Mouse (Mus musculus): ENCODE data around the gene Itga6. TPM values are rescaled to one million over a fixed set of nuclear protein-coding genes. Genes with fewer than 3 reads are reported as not detected.
A peak's percentile ranks its signal among the peaks of the same experiment; 100 is the strongest.

Itga6 gene
- polyA plus RNA-seq, 1 experiment from 2014 or later, result 97.5 TPM

- ATAC-seq (ENCODE audit: insufficient read depth) (no peak), DNase-seq (no peak)
- WGBS, result 71% methylated on average over 13 of the region's 13 CpGs
- Histone ChIP-seq H3K4me1 (ENCODE audit: insufficient read depth) (no peaks in the 10 kb centered on the region), H3K27ac (ENCODE audit: low read depth) (no peak overlapping the region), H3K4me3 (ENCODE audit: low read depth, low read length) (no peak overlapping the region), H3K36me3 (ENCODE audit: insufficient read depth) (peaks cover 18% of the 10 kb centered on the region), H3K9me3 (ENCODE audit: low read depth, low read length) (no peaks in the 10 kb centered on the region), H3K4me2 (no peak overlapping the region), H3K27me3 (ENCODE audit: insufficient read depth, low read length) (no peaks in the 10 kb centered on the region), H3K9ac (no peak overlapping the region)
- TF ChIP-seq CTCF (IDR thresholded peaks at IDR 0.05; ENCODE audit: low read depth), result no peak
These were observed 82.3 kb downstream of the Itga6 start for GRCm38 (mm10) chr2:71827711-71828110.

GRCm38 (mm10) chr2:71828928-71829327 is 83.5 kb downstream of the Itga6 start:
- Histone ChIP-seq H3K4me3 (ENCODE audit: low read depth, low read length) (no peak overlapping the region), H3K9me3 (ENCODE audit: low read depth, low read length) (no peaks in the 10 kb centered on the region), H3K4me2 (no peak overlapping the region), H3K36me3 (ENCODE audit: insufficient read depth) (0 out of 2 replicates have a peak, but pooled peaks cover 15% of the 10 kb centered on the region), H3K27ac (ENCODE audit: low read depth) (no peak overlapping the region), H3K9ac (no peak overlapping the region), H3K4me1 (ENCODE audit: insufficient read depth) (no peaks in the 10 kb centered on the region), H3K27me3 (ENCODE audit: insufficient read depth, low read length) (no peaks in the 10 kb centered on the region)
- no peak for TF ChIP-seq CTCF (IDR thresholded peaks at IDR 0.05; ENCODE audit: low read depth)
- DNase-seq, result peak; percentile 71
- WGBS, result 39% methylated on average over 11 of the region's 11 CpGs
- ATAC-seq (ENCODE audit: insufficient read depth), result peak; percentile 69

- no peak overlapping the region for H3K4me2 ChIP-seq
- no peak overlapping the region for H3K27ac ChIP-seq (ENCODE audit: low read depth)
- H3K9ac ChIP-seq, result no peak overlapping the region
- WGBS, result 71% methylated on average over 6 of the region's 6 CpGs
- ATAC-seq (ENCODE audit: insufficient read depth) (no peak), DNase-seq (no peak)
- H3K36me3 ChIP-seq (ENCODE audit: insufficient read depth), result peaks cover 4% of the 10 kb centered on the region; the same call in 1 of the 2 replicates
- no peaks in the 10 kb centered on the region for H3K27me3 ChIP-seq (ENCODE audit: insufficient read depth, low read length)
- H3K9me3 ChIP-seq (ENCODE audit: low read depth, low read length), result no peaks in the 10 kb centered on the region
- TF ChIP-seq CTCF (IDR thresholded peaks at IDR 0.05; ENCODE audit: low read depth), result no peak
- H3K4me1 ChIP-seq (ENCODE audit: insufficient read depth), result no peaks in the 10 kb centered on the region
- no peak overlapping the region for H3K4me3 ChIP-seq (ENCODE audit: low read depth, low read length)
These were observed 88.2 kb downstream of the Itga6 start for GRCm38 (mm10) chr2:71833626-71834025.

- Histone ChIP-seq H3K27ac (ENCODE audit: low read depth) (no peak overlapping the region), H3K36me3 (ENCODE audit: insufficient read depth) (peaks cover 9% of the 10 kb centered on the region), H3K4me2 (no peak overlapping the region), H3K4me3 (ENCODE audit: low read depth, low read length) (no peak overlapping the region), H3K4me1 (ENCODE audit: insufficient read depth) (no peaks in the 10 kb centered on the region), H3K27me3 (ENCODE audit: insufficient read depth, low read length) (no peaks in the 10 kb centered on the region), H3K9ac (no peak overlapping the region), H3K9me3 (ENCODE audit: low read depth, low read length) (no peaks in the 10 kb centered on the region)
- WGBS, result 72% methylated on average over 7 of the region's 7 CpGs
- TF ChIP-seq CTCF (IDR thresholded peaks at IDR 0.05; ENCODE audit: low read depth), result no peak
- no peak for ATAC-seq (ENCODE audit: insufficient read depth)
- no peak for DNase-seq
These were observed 89.0 kb downstream of the Itga6 start for GRCm38 (mm10) chr2:71834371-71834770.

DNA sequence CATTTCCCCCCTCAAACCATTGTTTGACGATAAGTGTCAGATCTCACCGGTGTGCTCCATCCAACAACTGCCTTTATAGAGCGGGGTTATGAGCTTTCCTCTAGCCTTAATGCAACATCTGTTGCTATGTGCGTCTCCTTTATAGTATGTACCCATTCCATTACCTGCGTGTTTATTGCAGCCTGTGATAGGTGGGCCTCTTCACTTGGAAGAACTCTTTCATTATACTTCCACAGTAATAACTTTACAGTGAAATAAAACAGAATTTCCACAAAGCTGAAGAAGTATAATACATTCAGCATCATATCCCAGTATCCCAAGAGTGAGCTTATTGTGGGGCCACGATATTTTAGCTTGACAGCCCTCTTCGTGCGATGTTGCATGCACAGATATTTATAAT is 90.1 kb downstream of the Itga6 start:
- Histone ChIP-seq H3K4me3 (ENCODE audit: low read depth, low read length) (no peak overlapping the region), H3K4me1 (ENCODE audit: insufficient read depth) (no peaks in the 10 kb centered on the region), H3K27me3 (ENCODE audit: insufficient read depth, low read length) (no peaks in the 10 kb centered on the region), H3K4me2 (no peak overlapping the region), H3K36me3 (ENCODE audit: insufficient read depth) (peaks cover 16% of the 10 kb centered on the region), H3K27ac (ENCODE audit: low read depth) (no peak overlapping the region), H3K9me3 (ENCODE audit: low read depth, low read length) (no peaks in the 10 kb centered on the region), H3K9ac (no peak overlapping the region)
- no peak for TF ChIP-seq CTCF (IDR thresholded peaks at IDR 0.05; ENCODE audit: low read depth)
- 80% methylated on average over 8 of the region's 8 CpGs for WGBS
- DNase-seq (no peak), ATAC-seq (ENCODE audit: insufficient read depth) (no peak)

- Histone ChIP-seq H3K4me1 (ENCODE audit: insufficient read depth) (no peaks in the 10 kb centered on the region), H3K27ac (ENCODE audit: low read depth) (no peak overlapping the region), H3K9ac (no peak overlapping the region), H3K4me2 (no peak overlapping the region), H3K9me3 (ENCODE audit: low read depth, low read length) (no peaks in the 10 kb centered on the region), H3K4me3 (ENCODE audit: low read depth, low read length) (no peak overlapping the region), H3K36me3 (ENCODE audit: insufficient read depth) (peaks cover 22% of the 10 kb centered on the region), H3K27me3 (ENCODE audit: insufficient read depth, low read length) (no peaks in the 10 kb centered on the region)
- DNase-seq (no peak), ATAC-seq (ENCODE audit: insufficient read depth) (no peak)
- no peak for TF ChIP-seq CTCF (IDR thresholded peaks at IDR 0.05; ENCODE audit: low read depth)
- 78% methylated on average over 4 of the region's 4 CpGs for WGBS
These were observed 90.8 kb downstream of the Itga6 start for GRCm38 (mm10) chr2:71836232-71836631.

- Histone ChIP-seq H3K4me1 (ENCODE audit: insufficient read depth) (no peaks in the 10 kb centered on the region), H3K36me3 (ENCODE audit: insufficient read depth) (peaks cover 22% of the 10 kb centered on the region), H3K9me3 (ENCODE audit: low read depth, low read length) (no peaks in the 10 kb centered on the region), H3K27me3 (ENCODE audit: insufficient read depth, low read length) (no peaks in the 10 kb centered on the region), H3K27ac (ENCODE audit: low read depth) (no peak overlapping the region), H3K4me2 (no peak overlapping the region), H3K9ac (no peak overlapping the region), H3K4me3 (ENCODE audit: low read depth, low read length) (no peak overlapping the region)
- 40% methylated on average over 4 of the region's 4 CpGs for WGBS
- DNase-seq, result peak; percentile 13
- no peak for TF ChIP-seq CTCF (IDR thresholded peaks at IDR 0.05; ENCODE audit: low read depth)
- ATAC-seq (ENCODE audit: insufficient read depth), result no peak
These were observed 91.8 kb downstream of the Itga6 start for GRCm38 (mm10) chr2:71837261-71837660.

DNA sequence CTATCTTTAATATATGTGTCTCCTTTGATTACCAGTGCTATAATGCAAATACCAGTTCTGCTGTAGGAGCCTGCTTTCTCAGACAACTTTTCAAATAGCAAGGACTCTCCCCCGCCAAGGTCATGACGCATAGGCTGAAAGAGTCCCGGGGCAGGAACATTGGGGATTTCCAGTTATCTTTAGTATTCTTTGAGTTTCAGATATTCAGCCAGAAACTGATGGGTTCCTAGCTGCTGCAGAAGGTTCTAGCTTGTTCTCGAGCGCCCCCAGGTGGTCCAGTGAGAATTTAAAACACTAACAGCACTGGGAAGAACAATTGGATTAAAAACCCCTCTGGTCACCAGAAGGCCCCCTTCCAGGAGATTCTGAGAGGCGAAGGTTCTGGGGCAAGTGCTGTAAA is 92.4 kb downstream of the Itga6 start:
- no peaks in the 10 kb centered on the region for H3K27me3 ChIP-seq (ENCODE audit: insufficient read depth, low read length)
- H3K4me1 ChIP-seq (ENCODE audit: insufficient read depth), result no peaks in the 10 kb centered on the region
- H3K9me3 ChIP-seq (ENCODE audit: low read depth, low read length), result no peaks in the 10 kb centered on the region
- H3K9ac ChIP-seq, result no peak overlapping the region
- no peak; the same call in 1 of the 2 replicates for ATAC-seq (ENCODE audit: insufficient read depth)
- no peak overlapping the region for H3K27ac ChIP-seq (ENCODE audit: low read depth)
- no peak overlapping the region for H3K4me2 ChIP-seq
- peaks cover 22% of the 10 kb centered on the region for H3K36me3 ChIP-seq (ENCODE audit: insufficient read depth)
- no peak overlapping the region for H3K4me3 ChIP-seq (ENCODE audit: low read depth, low read length)
- peak; percentile 68 for TF ChIP-seq CTCF (IDR thresholded peaks at IDR 0.05; ENCODE audit: low read depth)
- DNase-seq, result peak; percentile 89
- 28% methylated on average over 6 of the region's 6 CpGs for WGBS

Data from lung, embryonic 14.5 days (tissue).